Mouse (Mus musculus): ENCODE measurements around the gene Dppa3.

The Dppa3 gene

GRCm38 (mm10) chr6:122626110-122626509 lies at the start of gene Dppa3:
TSS of gene Dppa3 (plus strand) at chr6:122626410.
- in situ Hi-C loops (cut with MboI, MseI): no loop called here

DNA sequence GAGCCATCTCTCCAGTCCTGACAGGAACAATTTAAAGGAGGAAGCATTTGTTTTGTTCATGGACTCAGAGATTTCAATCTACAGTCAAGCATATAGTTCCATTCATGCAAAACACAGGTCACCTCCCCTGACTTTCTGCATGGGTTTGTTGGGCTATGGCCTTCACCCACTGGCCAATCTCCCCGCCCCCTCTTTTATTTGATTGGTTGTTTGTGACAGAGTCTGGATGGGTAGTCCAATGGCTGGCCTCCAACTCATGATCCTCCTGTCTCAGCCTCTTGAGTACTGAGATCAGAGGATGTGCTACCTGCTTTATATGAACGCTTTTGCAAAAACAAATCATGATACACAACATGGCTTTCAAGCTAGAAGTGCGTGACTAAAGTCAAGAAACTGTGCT lies 49.2 kb upstream of the Dppa3 start:
- in situ Hi-C loops (cut with MboI, MseI): no loop called here

DNA sequence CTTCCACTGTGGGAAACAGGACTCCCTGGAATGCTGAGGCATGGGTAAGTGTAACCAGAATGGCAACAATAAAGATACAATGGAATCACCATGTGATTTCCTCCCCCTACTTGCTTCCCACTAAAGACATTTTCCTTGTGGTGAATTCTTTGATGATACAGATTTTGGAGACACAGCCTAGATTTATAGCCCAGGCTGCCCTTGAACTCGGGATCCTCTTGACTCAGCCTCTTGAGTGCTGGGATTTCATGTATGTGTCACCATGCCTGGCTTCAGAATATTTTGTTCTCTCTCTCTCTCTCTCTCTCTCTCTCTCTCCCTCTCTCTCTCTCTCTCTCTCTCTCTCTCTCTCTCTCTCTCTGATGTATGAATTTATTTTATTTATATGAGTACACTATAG lies 47.1 kb upstream of the Dppa3 start:
- in situ Hi-C loops (cut with MboI, MseI): no loop called here

DNA sequence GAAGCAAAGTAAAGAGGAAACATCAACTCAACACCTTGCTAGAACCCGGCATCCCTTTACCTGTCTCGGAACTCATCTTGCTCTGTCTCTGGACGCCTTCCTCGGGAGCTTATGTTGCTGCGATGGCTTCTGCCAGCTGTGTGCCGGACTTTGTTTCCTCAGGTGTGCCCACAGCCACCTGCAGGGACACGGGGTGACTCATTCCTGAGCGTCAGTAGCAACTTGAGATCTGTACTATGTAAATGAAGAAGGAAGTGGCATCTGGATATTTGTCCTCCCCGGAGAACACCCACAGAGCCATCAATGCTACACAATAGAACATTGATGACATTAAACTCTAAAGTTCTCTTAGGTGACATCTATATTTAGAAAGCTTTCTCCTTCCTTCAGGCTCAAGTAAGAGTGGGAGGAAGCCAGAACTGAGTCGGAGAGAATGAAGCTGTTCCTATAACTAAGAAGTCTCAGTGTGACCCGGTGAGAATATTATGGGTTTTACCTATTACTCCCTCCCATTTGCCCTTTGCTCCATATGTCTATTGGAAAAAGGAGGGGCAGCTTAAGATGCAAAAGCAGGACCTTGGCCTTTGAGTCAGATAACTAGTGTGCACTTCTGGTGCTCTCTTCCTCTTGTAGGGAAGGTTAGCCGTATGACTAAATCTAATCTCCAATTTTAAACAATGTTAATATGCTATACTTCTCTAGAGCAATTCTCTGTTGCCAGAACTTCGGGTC lies 35.0 kb upstream of the Dppa3 start:
- in situ Hi-C loops (cut with MboI, MseI): no loop called here

DNA sequence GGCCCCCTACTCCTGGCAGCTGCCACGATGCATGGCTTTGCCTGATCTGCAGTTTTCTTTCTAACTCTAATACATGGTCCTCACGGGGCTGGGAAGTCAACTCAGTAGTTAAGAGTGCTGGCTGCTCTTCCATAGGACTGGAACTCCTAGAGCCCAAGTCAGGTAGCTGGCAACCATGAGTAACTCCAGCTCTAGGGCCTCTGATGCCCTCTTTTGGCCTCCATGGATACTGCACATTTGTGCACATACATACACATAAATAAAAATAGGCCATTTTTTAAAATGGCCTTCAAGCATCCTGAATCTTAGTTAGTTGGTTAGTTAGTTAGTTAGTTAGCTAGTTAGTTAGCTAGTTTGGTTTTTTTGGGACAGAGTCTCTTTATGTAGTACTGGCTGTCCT lies 33.3 kb upstream of the Dppa3 start:
- in situ Hi-C loops (cut with MboI, MseI): no loop called here

- in situ Hi-C loops (cut with MboI, MseI): no loop called here
Measured at GRCm38 (mm10) chr6:122595637-122596036, 30.6 kb upstream of the Dppa3 start.

DNA sequence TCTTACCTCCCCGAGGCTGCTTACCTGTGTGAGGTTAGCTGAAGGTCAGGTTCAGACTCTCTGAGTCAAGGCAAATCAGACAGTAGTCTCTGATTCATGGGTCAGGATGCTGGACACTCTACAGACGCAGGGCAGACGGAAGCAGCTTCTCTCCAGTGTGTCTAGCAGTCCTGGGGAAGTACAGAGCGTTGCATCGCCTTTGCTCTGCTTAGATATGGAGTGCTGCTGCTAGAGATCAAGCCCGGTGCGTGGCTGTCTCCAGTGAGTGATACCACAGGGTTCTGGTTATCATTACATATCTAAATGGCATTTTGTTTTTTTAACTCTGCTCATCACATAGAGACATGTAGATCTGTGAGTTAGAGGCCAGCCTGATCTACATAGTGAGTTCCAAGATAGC lies 29.6 kb upstream of the Dppa3 start:
- in situ Hi-C loops (cut with MboI, MseI): no loop called here

- in situ Hi-C loops (cut with MboI, MseI): no loop called here
Measured at GRCm38 (mm10) chr6:122598014-122598413, 28.2 kb upstream of the Dppa3 start.

DNA sequence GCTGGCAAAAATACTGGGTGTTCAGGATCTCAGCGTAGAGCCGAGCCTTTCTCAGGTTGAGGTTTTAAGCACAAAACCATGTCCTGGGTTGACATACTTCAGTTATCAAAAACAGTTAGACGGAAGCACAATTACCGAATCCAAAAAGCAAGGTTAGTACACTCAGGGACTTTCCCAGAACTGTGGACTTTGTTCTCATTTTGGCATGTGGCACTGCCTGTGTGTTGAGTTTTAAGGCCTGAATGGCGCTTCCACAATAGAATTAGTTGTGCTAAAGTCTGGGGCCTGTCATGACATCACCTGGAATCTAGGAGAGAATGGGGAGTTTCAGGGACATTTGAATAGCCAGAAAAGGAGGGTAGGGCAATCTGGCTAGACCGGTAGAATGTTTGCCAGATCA lies 27.8 kb upstream of the Dppa3 start:
- in situ Hi-C loops (cut with MboI, MseI): no loop called here

DNA sequence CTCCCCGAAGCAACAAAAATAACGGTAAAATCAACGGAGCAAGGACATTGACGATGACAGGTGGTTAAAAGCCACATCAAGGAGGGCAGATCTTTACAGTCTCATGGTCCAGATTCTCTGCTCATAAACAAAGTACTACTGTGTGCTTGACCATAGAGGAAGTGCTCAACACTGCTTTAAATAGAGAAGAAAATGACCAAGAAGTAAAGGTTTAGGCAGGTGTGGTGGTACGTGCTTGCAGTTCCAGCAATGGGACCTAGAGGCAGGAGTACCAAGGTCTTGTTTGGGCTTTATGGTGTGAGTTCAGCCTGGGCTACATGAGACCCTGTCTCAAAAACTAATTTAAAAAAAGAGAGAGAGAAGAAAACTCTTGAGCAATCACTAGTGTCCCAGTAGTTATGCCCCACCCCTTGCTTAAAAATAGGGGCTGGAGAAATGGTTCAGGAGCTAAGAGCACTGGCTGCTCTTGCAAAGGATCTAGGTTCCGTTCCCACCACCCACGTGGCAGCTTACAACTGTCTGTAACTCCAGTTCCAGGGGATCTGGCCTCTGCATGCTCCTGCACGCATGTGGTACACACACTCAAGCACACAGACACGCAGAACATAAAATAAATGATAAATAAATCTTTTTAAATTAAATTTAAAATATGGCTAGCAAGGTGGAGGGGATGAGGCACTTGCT lies 27.0 kb upstream of the Dppa3 start:
- in situ Hi-C loops (cut with MboI, MseI): no loop called here

DNA sequence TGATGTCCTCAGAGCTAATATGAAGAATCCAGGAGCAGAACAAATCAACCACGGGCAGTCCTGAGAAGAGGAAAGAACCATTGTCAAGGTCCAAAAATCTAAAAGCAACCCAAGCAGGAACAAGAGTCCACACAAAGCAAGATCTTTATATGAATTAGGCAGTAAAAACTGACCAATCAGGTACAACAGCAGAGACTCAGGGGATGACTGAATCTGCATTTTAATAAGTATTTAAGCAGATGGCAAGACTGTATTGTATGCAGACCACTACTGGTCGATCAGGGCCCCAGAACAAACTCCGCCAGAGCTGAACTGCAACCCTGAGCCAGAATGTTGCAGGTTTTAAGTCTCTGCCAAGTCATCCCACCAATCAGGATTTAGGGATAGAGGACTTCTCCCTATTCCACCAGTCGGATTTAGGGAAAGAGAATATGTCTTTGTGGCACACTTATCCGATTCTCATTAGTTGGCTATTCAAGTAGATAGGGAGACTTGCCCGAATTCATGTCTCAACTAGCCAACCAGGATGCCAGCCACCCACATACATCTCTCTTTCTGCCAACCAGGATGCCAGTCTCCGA lies 26.1 kb upstream of the Dppa3 start:
- in situ Hi-C loops (cut with MboI, MseI): no loop called here

GRCm38 (mm10) chr6:122601031-122601430 lies 25.2 kb upstream of the Dppa3 start:
- in situ Hi-C loops (cut with MboI, MseI): no loop called here

DNA sequence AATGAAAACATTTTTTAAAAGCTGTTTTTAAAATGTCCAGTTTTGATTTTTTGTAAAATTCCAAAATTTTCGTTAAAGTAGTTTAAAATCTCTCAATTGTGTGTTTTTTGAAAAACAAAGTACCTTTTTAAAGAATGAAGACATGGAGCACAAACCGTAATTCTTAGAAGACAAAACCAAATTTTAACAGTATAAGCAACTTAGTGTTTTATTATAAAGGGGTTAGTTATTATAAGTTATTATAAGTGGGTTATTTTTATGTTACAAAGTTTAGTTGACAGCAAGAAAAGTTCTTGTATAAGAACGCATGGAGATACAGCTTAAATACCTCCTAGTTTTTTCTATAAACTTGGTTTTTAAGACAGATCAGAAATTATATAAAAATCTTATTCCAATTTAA lies 24.6 kb upstream of the Dppa3 start:
- in situ Hi-C loops (cut with MboI, MseI): no loop called here

GRCm38 (mm10) chr6:122602242-122602991 lies 23.8 kb upstream of the Dppa3 start, which contains the start of gene Apobec1:
TSS of gene Apobec1 (minus strand) at chr6:122602444.
- in situ Hi-C loops (cut with MboI, MseI): no loop called here

GRCm38 (mm10) chr6:122602992-122603322 lies 23.3 kb upstream of the Dppa3 start:
- in situ Hi-C loops (cut with MboI, MseI): no loop called here

DNA sequence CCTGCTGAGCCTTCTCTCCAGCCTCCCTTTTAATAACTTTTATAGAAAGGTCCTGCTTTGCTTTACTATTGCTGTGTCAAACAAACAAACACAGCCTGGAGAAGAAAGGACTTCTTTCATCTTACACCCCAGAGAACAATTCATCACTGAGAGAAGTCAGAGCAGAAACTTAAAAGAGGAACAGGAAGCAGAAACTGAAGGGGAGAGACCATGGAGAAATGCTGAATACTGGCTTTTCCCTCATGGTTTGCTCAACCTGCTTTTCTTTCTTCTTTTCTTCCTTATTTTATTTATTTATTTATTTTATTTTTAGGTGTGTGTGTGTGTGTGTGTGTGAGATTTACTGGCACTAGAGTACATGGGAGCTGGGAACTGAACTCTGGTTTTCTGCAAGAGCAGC lies 21.9 kb upstream of the Dppa3 start:
- in situ Hi-C loops (cut with MboI, MseI): no loop called here

DNA sequence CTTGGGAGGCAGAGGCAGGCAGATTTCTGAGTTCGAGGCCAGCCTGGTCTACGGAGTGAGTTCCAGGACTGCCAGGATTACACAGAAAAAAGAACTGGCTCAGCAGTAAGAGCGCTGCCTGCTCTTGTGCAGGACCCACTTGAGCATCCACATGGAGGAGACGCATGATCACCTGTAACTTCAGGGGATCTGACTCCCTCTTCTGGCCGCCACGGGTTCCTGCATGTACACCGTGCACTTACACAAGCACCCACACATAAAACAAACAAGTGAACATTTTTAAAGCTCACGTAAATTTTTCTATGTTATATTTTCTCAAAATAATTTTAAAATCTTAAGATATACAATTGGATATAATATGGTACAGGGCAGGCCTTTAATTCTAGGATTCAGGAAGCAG lies 20.7 kb upstream of the Dppa3 start:
- in situ Hi-C loops (cut with MboI, MseI): no loop called here

DNA sequence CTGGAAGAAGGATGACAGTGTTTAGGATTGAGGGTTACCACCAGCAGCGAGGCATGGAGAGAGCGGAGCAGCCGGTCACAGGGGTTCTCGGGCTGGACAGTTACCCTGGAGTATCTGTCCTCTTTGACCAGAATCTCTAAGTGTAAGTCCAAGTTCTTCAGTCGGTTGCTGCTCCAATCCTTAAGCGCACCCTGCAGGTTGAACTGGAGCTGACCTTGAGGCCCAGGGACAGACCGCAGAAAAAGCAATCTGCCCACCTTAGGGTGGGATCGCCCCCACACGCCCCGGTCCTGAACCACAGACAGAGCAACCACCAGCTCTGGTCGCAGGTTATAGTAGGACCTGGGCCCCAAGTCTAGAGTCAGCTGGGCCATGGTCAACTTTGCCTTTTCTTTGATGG lies 19.5 kb upstream of the Dppa3 start:
- in situ Hi-C loops (cut with MboI, MseI): no loop called here

- in situ Hi-C loops (cut with MboI, MseI): no loop called here
Measured at GRCm38 (mm10) chr6:122607700-122608099, 18.5 kb upstream of the Dppa3 start.

DNA sequence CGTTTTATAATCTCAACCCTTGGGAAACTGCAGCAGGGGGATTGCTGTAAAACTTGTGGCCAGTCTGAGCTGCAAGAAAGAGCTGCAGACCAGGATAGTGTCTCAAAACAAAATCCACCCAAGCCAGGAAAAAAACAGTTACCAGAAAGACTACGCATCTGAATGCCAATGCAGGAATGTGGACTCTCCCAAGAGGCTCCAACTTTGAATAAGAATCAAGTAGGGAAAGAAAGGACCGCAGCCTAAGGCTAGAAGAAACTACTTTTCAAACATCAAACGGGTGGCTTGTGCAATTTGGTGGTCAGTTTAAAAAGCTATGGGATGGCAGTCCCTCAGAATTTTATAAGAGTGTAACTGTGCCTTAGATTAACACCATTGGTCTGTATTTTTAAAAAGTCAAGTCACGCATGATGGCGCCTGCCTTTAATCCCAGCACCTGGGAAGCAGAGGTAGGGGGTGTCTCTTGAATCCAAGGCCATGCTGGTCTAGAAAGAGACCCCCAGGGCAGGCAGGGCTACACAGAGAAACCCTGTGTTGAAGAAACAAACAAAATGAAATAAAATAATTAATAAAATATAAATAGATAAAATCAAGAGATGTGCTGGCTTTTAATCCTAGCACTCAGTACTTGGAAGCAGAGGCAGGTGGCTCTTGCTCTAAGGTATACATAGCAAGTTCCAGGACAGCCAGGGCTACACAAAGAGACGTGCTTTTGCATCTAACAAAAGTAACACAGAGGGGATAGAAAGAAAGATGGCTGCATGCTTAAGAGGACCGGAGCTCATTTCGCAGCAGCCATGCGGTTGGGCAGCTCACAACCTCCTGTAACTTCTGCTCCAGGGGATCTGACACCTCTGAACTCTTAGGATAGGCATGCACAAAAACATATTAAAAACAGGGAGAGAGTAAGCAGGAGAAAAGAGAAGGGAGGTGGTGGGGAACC lies 17.5 kb upstream of the Dppa3 start:
- in situ Hi-C loops (cut with MboI, MseI): no loop called here

DNA sequence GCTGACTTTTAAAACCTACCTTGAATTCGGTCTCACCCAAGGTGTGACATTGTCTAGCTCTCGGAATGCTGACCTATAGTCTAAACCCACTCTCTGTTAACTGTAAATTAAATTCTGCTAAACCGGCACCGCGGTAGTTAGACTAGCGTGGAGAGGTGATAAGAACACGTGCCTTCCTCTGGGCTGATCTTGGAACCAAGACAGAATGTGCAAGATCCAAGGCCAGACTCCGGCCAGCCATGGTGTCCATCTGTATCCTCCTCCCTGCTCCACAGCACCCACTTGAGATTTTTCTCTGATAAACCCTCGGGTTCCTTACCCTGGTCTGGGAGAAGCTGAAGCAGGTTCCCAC lies 16.9 kb upstream of the Dppa3 start:
- in situ Hi-C loops (cut with MboI, MseI): no loop called here

All from T-helper 2 cell (primary cell).